Mouse (Mus musculus) kidney, adult 9 months (tissue): ENCODE data around the gene Mob3b.
A peak's percentile ranks its signal among the peaks of the same experiment; 100 is the strongest.

Experiments
- DNase-seq: peaks from one replicate; pipeline ENCODE4 v3.0.0; 2022

Gene Mob3b

DNA sequence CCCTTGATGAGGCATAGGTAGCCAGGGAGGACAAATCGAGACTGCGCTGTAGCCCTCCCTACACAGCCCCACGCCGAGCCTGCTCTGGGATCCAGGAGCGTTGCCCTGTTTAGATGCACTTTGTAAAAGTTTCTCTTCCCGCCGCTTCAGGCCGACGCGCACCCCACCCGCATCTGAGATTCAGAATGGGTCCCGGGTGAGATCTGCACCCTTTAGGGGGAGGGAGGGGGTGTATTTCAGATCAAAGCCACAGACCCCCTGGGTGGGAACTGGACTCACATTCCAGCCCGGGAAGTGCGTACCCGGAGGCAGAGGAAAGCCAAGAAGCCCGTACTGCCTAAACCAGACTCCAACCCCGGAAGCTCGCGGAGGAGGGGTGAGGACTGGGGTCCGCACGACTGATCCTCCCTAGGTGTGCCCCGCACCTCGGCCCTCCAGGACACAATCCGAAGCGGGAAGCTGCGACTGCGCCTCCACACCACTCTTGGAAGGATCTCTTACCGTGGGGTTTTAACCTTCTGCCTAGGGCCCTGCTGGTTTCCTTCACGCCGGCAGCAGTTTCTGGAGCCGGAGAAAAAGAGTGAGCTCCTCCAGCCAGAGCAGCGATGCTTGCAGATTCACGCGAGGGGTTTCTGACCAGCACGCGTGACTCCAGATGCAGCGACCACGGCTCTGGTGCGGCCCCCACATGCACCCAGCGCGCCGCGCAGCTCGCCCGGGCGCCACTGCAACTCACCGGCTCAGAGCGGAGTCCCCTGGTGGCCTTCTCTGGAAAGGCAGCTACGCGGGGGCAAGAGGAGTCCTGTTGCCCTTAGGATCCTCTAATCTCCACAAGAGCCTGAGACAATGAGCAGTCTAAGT lies at the start of gene Mob3b:
Gene Mob3b (minus strand): TSS at position 734 of the 861 bp plus-strand sequence.
- peak; percentile 94 for DNase-seq

DNA sequence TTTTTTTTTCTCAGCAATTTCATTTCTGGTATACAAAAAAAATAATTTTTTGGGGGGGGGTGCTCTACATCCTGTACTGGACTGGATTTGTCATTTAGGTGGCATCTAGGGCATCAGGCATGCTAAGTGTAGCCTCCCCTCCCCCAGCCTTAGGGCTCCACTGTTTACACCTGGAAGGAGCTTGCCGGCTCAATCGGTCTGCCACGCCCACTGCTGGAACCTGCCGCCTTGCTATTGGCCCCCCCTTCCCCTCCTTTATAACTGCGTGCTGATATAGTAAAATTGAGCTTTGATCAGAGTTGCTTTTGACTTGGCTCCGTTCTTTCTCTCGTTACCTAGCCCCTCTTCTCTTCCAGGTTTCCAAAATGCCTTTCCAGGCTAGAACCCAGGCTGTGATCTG lies 47.4 kb upstream of the Mob3b start:
- no peak for DNase-seq

DNA sequence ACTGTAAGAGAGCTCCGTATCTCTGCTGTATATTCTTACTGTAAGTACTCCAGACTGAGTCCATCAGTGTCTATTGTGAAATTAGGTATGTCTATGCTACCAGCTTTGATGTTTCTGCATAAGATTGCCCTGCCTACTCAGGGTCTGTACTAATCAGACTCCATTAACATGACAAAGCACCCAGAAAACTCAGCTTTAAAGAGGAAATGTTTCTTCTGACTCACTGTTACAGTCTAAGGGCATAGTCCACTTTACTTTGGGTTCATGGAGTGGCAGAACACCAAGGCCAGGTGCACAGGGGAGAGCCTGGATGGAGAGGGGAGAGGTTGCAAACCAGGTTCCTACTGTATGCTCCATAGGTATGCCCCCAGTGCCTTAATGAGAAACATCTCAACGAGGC lies 46.4 kb upstream of the Mob3b start:
- DNase-seq, result no peak

DNA sequence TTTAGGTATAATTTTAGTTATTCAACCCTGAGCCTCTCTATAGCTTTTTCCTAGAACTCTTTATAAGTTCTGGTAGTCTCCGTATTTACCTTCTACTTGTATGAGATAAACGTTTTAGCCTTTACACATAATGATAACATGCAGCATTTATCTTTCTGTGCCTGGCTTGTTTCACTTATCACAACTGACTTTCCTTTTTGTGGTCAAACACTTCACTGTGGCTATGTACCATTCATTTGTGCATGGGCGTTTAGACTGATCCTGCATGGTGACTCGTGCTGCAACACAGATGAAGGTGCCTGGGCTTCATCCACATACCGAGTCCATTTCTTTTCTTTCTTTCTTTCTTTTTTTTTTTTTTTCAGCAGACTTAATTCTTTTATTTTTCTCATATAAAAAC lies 44.4 kb upstream of the Mob3b start:
- no peak for DNase-seq

- DNase-seq, result peak; percentile 53
Measured at GRCm38 (mm10) chr4:35192725-35193124, 35.4 kb upstream of the Mob3b start.

DNA sequence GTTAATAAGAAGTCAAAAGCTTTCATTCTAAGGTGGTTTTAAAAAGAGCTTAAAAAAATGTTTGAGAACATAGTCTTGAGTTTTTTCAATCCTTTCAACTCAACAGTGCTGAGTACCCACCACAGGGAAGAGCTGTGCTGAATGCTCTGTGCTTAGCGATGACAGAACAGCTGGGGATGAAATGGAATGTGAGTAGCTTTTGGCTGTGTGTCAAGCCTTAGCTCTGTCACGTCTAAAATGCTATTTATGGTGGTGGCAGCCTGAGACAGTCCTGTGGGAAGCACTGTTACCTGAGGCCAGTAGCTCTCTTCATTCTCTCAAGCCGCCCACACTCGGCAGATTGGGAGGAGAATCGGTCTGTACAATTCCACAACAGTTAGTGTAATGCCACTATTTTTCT lies 32.5 kb upstream of the Mob3b start:
- no peak for DNase-seq

DNA sequence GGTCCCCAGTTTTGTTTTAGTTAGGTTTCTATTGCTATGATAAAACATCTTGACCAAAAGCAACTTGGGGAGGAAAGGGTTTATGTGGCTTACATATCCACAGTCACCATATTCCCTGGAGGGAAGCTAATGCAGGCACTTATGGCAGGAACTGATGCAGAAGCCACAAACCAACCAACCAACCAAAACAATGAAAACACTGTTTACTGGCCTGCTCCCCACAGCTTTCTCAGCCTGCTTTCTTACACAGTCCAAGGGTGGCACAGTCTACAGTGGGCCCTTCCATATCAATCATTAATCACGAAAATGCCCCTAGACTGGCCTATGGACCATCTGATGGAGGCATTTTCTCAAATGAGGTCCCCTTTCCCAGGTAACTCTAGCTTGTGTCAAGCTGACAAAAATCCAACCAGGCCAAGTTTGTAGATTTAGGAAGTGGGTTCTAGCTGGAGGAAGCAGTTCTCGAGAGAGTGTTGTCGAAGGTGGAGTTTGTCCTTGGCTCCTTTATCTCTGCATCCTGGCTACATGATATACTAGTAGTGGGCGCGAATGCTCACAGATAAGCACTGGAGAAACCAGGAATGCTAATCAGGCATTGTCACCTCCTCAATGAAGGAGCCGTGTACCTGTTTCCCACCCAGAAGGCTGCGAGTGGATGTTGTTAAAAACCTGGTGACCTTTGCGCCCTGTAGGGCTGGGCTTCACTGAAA lies 30.5 kb upstream of the Mob3b start:
- DNase-seq, result no peak

- no peak for DNase-seq
Measured at GRCm38 (mm10) chr4:35177926-35178645, 20.8 kb upstream of the Mob3b start.

DNA sequence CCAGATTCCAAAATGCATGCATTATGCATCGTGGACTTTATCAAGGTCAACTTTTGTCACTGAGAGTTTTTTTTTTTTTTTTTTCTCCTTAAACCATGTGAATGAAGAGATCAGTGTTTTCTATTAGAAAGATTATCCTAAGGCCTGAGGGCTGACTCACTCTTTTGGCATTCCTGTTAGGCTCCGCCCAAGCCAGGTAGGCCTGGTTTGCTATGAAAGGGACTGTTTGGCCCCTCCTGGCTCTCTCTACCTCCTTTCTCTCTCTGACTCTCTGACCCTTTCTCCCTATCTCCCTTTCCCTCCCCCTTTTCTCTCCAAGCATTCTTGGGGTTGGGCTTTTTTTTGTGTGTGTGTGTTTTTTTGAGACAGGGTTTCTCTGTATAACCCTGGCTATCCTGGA lies 18.3 kb upstream of the Mob3b start:
- DNase-seq, result no peak

DNA sequence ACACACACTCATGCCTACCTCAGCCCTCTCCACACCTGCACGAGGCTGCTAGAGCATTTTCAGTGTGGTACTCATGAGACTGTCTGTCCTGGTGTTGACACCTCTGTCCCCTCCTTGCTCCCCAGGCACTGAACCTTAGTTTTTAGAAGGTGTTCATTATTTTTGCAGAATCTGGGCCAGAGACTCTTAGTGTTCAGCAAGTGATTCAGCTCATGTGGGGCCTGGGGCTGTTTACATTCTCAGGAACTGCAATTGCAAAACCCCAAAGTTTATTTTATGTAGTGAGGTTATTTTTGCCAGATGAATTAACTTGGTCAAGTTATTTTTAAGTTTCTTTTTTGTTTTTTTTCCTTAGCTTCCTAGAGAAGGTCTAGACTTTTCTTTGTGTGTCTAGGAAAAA lies 16.3 kb upstream of the Mob3b start:
- DNase-seq, result no peak

DNA sequence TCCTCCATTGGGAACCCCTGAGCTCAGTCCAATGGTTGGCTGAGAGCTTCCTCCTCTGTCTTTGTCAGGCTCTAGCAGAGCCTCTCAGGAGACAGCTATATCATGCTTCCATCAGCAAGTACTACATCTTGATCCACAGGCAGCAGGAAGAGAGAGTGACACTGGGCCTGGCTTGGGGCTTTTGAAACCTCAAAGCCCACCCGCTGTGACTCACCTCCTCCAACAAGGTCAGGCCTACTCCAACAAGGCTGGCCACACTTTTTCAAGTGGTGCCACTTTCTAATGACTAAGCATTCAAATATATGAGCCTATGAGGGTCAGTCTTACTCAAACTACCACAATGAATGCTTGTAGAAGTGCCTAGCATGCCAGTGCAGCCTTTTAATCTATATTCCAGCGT lies 15.2 kb upstream of the Mob3b start:
- DNase-seq, result no peak

GRCm38 (mm10) chr4:35169571-35170125 lies 12.4 kb upstream of the Mob3b start:
- no peak for DNase-seq

DNA sequence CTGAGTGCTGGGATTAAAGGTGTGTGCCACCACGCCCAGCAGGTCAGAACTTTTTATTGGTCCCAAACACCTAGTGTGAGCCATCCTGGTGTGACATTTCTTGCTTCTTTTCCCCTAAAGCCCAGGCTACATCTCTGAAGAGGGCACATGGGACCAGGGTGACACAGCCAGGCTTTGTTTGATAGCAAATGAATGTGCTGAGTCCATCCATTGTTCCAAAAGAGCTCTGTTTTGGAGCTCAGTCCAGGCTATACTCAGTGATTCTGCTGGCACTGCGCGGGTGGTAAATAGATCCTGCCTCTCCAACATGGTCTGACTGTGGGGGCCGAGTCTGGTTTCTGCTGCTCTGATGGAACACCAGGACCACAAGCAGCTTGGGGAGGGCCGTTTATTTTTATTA lies 10.6 kb upstream of the Mob3b start:
- no peak for DNase-seq

DNA sequence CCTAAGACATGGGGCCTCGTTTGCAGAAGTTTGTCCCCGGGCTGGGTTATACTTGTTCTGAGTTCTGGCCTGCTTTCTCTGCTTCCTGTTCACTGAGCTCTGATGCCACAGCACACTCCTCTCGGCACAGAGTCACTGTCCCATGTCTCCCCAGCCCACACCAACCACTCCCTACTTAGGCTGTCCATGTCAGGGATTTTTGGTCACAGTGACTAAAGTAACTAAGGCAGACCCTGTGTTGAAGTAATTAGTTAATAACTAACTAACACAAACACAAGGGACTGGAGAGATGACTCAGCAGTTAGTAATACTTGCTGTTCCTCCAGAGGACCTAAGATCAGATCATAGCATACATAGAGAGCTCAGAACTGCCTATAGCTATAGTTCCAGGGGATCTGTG lies 8.7 kb upstream of the Mob3b start:
- DNase-seq, result peak; percentile 56

DNA sequence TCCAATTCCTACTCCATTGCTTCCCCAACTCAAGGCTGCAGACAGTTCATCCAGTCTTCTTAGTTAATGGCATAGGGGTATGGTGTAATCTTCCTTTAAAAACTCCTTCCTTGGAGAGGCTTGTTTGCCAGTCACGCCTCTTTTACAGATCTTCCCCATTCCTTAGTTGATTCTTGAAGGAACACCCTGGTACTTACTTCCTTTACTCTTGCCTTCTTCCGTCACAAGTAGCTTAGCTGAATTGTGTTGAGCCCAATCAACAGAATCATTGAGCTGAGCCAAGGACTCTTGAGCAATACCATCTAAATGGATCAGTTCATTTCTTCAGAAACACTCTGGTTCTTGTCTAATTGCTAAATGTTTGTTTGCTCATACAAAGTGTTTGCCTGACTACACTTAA lies 8.0 kb upstream of the Mob3b start:
- no peak for DNase-seq

DNA sequence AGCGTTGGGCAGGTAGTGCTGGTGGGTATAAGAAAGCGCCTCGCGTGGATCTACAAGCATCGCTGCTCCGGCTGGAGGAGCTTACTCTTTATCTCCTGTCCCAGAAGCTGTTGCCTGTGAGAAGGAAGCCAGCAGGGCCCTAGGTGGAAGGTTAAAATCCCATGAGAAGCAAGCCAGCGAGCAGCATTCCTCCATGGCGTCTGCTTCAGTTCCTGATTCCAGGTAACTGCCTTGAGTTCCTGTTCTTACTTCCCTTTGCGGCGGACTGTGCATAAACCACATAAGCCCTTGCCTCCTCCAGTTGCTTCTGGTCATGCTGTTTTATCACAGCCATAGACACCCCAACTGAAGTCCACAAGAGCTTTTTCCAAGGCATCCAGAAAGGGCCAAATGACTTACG lies 531 bp upstream of the Mob3b start:
- DNase-seq, result no peak

DNA sequence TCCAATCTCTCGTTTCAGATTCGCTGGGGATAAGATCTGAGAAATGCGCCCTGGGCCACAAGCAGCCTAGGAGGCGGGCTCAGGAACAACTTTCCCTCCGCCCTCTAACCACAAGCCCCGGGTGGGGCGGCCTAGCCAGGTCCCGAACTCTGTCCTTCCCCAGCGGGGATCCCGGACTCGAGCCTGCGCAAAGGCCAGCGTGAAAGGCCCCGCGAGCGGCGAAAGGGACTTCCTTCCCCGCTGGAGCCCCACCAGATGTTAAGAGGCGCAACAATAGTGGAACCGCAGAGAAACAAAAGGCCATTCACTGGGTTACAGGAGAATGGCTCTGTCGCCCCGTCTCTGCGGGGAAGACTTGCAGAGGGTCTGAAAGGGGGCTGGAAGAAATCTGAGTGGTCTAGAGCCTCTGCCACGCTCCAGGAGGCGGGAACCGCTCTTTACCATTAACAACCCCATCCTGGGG lies 1.1 kb downstream of the Mob3b start:
- peak; percentile 92 for DNase-seq

GRCm38 (mm10) chr4:35155132-35155922 lies 2.0 kb downstream of the Mob3b start:
- peak; percentile 97 for DNase-seq

DNA sequence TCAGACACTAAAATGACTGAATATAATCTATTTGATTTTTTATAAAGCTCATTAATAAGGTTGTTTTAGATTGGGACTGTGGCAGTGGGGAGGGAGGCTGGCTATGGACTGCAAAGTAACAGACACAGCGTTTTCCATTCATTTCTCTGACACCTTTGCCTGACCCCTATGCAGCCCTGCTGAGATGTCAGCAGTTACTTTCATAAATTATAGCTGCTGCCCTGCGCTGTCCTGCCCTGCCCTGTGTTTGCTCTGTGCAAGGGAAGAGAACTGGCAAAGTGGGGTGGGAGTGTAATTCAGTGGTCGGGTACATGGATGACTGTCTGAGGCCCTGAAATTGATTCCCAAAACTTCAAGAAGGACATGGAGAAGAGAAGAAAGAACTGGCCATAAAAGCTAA lies 3.2 kb downstream of the Mob3b start:
- DNase-seq, result no peak

DNA sequence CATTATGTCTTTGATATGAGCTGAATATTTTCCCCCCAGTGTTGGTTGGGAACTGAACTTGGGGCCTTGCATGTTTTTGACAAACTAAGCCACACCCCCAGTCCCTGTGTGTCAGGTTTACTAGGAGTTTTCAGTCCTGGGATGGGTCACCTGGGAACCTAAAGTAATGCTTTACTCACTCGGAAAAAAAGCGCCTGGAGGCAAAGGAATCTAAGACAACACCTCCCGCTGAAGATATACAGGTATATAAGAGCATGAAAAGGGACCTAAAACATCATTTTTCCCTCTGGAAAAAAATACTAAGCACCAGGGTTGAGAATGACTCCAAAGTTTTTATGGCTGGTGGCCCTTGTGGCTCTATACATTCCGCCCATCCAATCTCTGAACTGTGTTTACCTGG lies 5.5 kb downstream of the Mob3b start, which contains the start of gene Ifnk:
Gene Ifnk (plus strand): TSS at position 301 of the 400 bp plus-strand sequence.
- no peak for DNase-seq

DNA sequence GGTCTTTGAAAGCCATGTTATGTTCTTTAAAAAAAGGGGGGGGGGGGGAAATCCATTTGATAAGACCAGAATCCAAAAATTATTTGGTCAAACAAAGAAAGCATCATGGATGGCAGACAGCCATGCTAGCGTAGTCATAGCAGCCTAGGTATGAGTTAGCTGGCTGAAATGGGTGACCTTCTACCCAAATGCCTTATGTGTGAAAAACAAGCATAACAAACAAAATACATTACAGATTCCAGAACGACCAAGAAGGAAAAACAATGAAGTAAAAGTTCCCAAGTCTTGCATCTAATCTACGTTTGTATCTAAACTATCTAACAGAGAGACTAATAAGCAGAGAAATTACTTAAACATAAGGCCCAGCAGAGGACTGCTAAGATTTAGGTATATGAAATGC lies 6.6 kb downstream of the Mob3b start:
- DNase-seq, result no peak

DNA sequence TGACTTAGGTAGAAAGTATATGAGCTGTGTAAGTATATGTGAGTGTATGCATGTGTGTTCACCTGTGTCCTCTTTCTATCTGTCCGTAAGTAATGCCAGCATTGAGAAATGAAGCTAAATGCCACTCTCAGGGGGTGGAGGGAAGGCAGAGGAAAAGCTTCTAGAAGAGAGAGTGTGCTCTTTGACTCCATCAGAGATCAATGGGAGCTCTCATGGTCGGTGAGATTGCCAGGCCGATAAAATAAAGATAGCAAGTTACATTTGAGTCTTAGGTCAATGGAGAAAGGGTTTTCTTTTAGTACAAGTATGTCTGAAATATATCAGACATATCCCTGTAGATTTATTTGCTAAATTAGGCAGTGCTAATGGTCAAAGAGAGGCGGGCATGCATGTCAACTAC lies 9.0 kb downstream of the Mob3b start:
- no peak for DNase-seq
